Mouse (Mus musculus): ENCODE data around the gene Ifi27l2a.

DNA sequence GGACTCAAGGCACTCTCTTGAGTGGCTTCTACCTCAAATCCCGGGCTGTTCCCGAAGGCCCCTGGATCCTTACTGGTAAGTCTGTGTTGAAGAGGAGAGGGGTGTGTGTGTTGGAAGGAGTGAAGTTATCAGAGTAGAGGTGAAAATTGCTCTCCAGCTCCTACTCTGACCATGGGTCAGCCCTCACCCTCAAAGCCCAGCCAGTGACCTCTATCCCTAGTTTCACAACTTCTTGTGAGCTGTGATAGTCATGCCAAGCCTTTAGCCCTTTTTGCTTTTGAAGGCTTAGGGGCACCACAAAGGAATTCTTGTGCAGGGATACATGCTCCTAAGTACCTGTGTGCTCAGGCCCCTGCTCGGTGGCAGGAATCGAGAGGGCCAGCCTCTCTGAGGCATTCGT, 38.2 kb upstream of the Ifi27l2a start:
- no peak for TF ChIP-seq GATA1 (IDR thresholded peaks at IDR 0.05; ENCODE audit: borderline replicate concordance, low read length)
- TF ChIP-seq FLI1 (IDR thresholded peaks at IDR 0.05; ENCODE audit: low read length) = no peak

Measured in megakaryocyte, embryonic 14.5 days (primary cell).